Mouse (Mus musculus) liver, postnatal 0 days (tissue): Measurements from ENCODE around the gene Armc7.

Experiments
- CTCF ChIP-seq: sonication (generic); IDR thresholded peaks from 2 replicates; pipeline ENCODE4 v1.5.1; 2016; ENCODE audit warnings: antibody characterized with exemption, low read depth
- EP300 ChIP-seq: IDR thresholded peaks from 2 replicates; pipeline ENCODE4 v1.6.1; 2016; ENCODE audit warnings: antibody characterized with exemption, low read depth, mild to moderate bottlenecking

DNA sequence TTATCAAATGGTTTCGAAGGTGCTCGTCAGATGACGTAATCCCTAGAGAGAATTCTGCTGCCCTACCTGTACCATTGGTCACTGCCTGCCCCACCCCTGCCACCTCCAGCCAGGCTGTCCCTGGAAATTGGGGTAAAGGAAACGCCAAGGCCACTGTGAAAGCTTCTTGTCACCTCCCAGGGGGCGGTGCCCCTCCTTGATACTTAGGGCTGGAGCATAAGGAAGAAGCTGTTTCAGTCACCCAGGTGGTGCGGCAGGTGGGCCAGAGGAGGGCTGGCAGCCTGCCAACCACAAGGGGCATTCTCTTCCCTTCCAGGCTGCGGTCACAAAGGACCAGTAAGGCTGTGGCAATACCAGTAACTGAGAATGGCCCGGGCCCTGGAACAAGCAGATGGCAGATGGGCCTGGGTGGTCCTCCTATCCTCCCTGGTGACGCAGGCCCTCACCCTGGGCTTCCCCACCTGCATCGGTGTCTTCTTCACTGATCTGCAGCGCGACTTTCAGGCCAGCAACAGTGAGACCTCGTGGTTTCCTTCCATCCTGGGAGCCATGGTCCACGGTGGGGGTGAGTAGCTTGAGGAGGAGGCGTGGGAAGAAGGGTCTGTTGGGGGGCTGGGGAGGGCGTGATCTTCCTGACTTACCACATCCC, 13.1 kb upstream of the Armc7 start, which contains the start of gene Slc16a5:
- TF ChIP-seq CTCF = no peak
- peak; percentile 55 for TF ChIP-seq EP300
